Mouse (Mus musculus): ENCODE results near the gene Zbtb18.
A peak's percentile ranks its signal among the peaks of the same experiment; 100 is the strongest.
"Not testable (repeated sequence)": the region's sequence is repeated elsewhere in the genome, so short reads cannot be mapped to it uniquely, and the experiment has no call there.

Gene Zbtb18

GRCm38 (mm10) chr1:177447541-177448111, 5.5 kb downstream of the Zbtb18 start:
- no peak for DNase-seq

DNA sequence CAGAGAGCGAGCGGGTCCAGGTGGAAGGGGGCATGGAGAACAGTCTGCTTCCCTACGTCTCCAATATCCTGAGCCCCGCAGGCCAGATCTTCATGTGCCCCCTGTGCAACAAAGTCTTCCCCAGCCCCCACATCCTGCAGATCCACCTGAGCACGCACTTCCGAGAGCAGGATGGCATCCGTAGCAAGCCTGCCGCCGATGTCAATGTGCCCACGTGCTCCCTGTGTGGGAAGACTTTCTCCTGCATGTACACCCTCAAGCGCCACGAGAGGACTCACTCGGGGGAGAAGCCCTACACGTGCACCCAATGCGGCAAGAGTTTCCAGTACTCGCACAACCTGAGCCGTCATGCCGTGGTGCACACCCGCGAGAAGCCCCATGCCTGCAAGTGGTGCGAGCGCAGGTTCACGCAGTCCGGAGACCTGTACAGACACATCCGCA, 6.0 kb downstream of the Zbtb18 start:
- DNase-seq = no peak

DNA sequence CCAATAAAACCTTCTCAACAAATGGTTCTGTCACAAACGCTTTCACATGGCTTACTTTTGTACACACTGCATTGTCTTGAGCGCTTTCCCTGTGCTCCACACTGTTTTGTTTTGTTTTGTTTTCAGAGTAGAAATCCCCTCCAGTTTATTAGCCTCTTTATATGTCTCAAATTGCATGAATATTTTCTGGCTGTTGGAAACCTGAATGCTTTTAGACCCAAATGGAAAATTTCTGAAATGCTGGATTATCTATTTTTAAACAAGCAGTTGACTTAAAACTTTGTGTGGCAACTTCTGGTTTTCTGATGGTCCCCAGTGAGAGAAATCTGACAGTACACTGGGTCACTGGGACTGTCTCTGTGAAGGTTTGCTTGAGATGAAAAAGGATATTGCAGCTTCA, 6.8 kb downstream of the Zbtb18 start:
- DNase-seq = no peak

- not testable (repeated sequence) for DNase-seq
Measured at GRCm38 (mm10) chr1:177449857-177450256, 7.7 kb downstream of the Zbtb18 start.

DNA sequence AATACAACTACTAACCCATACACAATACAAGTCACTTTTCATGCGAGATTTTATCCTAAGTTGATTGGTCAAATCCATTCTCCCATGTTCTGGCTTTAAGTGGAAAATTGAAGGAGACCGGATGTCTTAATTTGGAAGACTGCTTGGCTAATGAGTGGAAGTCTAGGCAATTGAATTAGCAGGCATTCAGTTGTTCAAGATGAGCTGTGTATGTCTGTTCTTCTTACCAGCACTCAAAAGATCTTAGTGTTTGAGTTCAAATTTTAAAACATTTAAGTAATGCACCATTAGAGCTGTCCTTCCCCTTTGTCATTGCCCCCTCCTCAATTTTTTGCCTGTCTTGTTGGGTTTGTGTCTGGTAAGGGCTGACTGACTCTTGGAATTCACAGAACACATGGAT, 8.9 kb downstream of the Zbtb18 start:
- no peak for DNase-seq

- DNase-seq = no peak
Measured at GRCm38 (mm10) chr1:177451991-177452431, 9.9 kb downstream of the Zbtb18 start.

DNA sequence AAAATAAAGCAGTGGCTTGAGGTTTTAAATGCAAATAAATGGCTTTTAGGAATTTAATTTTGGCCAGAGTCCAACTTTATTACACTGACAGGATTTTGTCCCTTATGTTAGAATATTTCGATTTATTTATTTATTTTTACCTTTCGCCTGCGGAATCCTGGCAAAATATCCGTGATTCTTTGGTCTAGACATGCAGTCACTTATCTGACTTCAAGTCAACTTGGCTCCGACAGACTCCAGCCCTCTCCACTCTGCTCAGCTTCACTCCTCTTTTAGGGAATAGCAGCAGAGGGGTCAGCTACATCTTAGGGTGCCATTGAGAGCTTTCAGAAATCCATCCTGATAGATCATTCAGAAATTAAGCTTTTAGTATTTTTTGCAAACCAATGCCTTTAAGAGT, 10.8 kb downstream of the Zbtb18 start:
- DNase-seq = no peak

DNA sequence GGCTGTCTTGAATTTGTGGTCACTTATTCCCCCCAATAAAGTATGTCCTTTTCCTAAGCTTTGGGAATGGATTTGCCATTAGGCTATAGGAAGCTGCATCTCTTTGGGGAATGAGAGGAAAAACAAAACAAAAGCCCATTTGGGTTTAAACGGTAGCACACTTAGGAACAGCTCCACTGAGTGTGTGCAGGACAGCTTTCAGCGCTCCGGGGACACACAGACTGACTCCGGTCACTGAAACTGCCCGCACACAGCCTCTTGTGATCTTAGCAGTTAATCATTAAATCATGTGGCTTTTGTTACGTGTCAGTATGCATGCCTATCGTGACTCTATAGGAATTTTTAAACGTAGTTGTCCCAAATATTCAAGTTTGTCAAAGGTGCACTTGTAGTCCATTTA, 11.7 kb downstream of the Zbtb18 start:
- no peak for DNase-seq

- no peak for DNase-seq
Measured at GRCm38 (mm10) chr1:177454492-177454891, 12.3 kb downstream of the Zbtb18 start.

DNA sequence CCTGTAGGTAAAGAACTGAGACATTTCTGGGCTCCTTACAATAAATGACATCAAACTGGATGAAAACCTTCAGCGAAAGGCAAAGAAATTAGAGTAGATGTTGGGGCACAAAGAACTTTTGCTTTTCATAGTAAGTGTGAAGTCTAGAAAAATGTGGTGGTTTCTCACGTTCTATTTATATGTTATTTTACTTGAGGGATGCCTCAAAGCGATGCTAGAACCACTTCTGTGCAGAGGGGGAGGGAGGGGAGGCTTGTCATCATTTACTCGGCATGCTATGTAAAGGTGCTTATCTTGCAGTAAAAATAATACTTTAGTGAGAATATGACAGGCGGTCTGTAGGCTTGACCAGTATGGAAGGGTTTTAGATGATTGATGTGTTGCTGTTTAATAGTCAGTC, 13.3 kb downstream of the Zbtb18 start:
- no peak for DNase-seq

- no peak for DNase-seq
Measured at GRCm38 (mm10) chr1:177456208-177456607, 14.1 kb downstream of the Zbtb18 start.

GRCm38 (mm10) chr1:177456772-177457171, 14.6 kb downstream of the Zbtb18 start:
- DNase-seq = no peak

DNA sequence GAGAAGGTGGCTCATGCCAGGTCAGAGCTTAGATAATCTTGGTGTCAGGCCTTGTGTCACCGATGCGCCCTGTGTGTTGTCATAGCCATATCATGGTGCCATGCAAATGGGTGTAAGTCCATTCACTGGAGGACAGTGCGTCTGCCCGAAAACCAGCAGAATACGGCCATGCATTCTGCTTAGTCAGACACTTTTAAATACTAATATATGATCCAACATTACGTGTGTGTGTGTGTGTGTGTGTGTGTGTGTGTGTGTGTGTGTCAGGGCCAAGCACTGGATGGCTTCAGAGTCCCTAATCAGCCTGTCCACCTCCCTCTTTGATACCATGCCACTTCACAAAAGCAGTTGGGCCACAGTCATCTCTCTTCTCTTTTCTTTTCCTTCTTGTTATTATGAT, 15.8 kb downstream of the Zbtb18 start:
- no peak for DNase-seq

DNA sequence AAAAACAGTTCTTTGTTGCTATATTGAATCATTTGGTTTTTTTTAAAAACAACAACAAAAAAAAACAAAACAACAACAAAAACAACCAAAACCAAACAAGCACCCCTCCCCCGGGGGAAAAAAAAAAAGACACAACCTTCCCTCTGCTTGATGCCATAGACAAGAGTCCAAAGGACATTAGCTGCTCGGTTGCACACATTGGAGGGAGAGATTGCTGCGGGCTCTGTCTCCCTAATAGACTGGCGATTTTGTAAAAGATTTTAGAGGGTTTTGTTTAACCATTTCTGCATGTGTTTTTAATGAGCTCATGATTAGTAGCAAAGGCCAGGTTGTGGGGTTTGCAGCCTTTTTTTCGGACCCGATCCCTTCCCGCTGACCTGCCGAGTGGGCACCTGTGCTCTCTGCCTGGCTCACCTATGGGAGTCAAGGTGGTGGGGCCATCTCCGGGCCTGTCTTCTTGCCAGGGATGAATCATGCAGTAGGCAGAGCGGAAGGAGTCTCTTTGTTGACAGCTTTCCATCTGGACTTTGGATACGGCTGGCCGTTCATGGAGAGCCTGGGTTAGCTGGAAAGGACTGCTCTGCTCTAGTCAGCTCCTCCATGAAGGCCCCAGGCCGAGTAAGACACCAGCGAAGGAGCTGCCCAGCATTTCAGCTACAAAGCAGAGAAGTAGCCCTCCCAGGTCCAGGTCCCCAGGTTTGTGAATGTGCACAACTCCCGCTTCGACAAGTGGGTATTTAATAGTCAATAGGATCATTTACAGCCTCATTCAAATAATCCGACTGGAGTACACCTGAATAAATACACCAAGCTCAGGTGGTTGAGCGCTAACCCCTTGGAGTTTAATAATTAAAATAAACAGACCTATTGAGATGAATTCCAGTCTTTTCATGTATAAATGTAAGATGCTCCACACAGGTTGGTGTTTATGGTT, 16.6 kb downstream of the Zbtb18 start:
- no peak for DNase-seq

DNA sequence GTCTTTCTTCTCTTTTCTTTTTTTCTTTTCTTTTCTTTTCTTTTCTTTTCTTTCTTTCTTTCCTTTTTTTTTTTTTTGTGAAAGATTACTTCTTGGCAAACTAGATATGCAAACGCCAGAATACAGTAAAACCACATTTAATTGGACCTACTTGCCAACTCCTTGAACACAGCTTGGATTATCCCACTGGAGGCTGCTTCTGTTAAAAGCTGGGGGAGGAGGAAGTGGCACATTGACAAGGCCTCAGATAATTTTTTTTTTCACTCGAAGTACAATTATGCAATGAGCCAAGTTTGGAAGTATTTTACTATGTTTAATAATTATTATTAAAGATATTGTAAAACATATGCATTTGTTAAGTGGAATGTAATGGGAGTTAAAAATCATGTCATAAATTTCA, 17.4 kb downstream of the Zbtb18 start:
- no peak for DNase-seq

DNA sequence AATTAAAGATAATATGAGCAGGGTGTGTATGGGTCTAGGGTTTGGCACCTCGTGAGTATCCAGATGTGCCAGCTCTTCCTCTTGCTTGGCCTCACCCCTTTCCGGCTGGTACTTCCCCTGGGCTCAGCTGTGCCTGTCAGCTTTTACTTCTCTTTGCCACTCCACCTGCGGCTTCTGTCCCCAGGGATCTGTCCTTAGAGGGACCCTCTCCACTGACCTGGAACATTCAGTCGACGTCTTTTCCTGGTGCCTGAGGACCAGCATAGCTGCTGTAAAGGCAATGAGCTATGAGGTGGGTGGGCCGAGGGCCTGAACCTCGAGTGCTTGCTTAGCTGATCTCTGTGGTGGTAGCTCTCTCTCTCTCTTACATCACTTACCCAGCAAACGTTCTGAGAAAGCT, 25.0 kb downstream of the Zbtb18 start:
- DNase-seq = peak; percentile 89 to 92

- DNase-seq = no peak
Measured at GRCm38 (mm10) chr1:177468436-177468835, 26.3 kb downstream of the Zbtb18 start.

- no peak for DNase-seq
Measured at GRCm38 (mm10) chr1:177470091-177470490, 27.9 kb downstream of the Zbtb18 start.

- DNase-seq = peak in 1 of 2 experiments; percentile 30
Measured at GRCm38 (mm10) chr1:177470951-177471350, 28.8 kb downstream of the Zbtb18 start.

- DNase-seq = no peak
Measured at GRCm38 (mm10) chr1:177475542-177476197, 33.5 kb downstream of the Zbtb18 start.

GRCm38 (mm10) chr1:177478578-177478977, 36.4 kb downstream of the Zbtb18 start:
- no peak for DNase-seq

- no peak for DNase-seq
Measured at GRCm38 (mm10) chr1:177479356-177480004, 37.3 kb downstream of the Zbtb18 start.

GRCm38 (mm10) chr1:177483612-177484011, 41.5 kb downstream of the Zbtb18 start:
- DNase-seq = no peak
